Mouse (Mus musculus): ENCODE data around the gene 4930505A04Rik. TPM values are rescaled to one million over a fixed set of nuclear protein-coding genes. Genes with fewer than 3 reads are reported as not detected.
"Not testable (repeated sequence)": the region's sequence is repeated elsewhere in the genome, so short reads cannot be mapped to it uniquely, and the experiment has no call there.

4930505A04Rik gene
- polyA plus RNA-seq, 1 experiment from 2014 or later: not detected

DNA sequence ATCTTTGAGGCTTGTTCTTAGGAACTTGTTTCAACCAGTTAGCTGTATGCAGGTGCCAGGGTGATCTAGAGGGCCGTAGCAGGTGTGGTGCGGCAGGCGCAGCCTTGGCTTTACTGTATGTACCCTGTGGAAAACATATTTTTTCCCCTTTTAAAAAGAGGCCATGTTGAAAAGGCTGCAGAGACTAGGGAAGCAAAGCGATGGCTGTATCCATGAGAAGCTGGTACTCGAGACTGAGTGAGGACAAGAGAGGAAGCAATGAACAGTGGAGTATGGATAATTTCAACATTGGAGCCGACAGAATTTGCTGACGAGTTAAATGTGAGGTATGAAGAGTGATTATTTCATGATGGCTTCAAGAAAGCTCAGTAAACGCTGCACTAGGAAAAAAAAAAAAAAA, 440 bp downstream of the 4930505A04Rik start:
- peak overlapping the region; percentile 75; the same call in 1 of the 2 replicates for H3K4me2 ChIP-seq (replicated peaks; ENCODE audit: low read depth, low read length)
- no peaks in the 10 kb centered on the region for H3K27me3 ChIP-seq (ENCODE audit: control insufficient read depth, insufficient read depth, low read length)
- peak; percentile 21; the same call in 1 of the 2 replicates for ATAC-seq (ENCODE audit: low FRiP score, low TSS enrichment)
- no peak overlapping the region for H3K27ac ChIP-seq (ENCODE audit: low read depth, low read length)
- H3K4me1 ChIP-seq (ENCODE audit: control insufficient read depth, insufficient read depth, low read length): no peaks in the 10 kb centered on the region
- 70% methylated on average over 8 of the region's 8 CpGs for WGBS
- 0 out of 2 replicates have a peak overlapping the region, but pooled peaks have one; percentile 57 for H3K9ac ChIP-seq (ENCODE audit: low read depth, low read length)
- no peaks in the 10 kb centered on the region for H3K36me3 ChIP-seq (ENCODE audit: control insufficient read depth, insufficient read depth, low read length)
- no peak overlapping the region; the same call in 1 of the 2 replicates for H3K4me3 ChIP-seq (ENCODE audit: low read length)
- no peaks in the 10 kb centered on the region for H3K9me3 ChIP-seq (ENCODE audit: control insufficient read depth, low read length)

DNA sequence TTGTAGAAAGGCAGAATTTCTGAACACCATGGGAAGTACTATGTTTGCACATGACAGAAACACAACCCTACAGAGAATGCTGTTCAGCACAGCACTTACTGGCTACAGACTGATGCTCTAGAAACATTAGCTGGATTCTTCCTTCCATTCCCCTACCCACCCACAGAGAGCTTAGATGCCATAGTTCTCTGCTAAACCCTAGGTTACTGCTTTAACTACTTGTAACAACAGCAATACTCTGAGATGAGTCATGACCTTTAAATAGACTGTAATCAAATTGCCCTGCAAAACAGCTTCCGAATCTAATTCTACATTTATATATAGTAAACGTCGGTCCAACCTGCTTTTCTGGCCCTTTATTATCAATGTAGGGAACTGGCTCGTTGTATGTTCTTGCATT, 17.3 kb downstream of the 4930505A04Rik start:
- ATAC-seq (ENCODE audit: low FRiP score, low TSS enrichment): no peak
- H3K4me2 ChIP-seq (replicated peaks; ENCODE audit: low read depth, low read length): no peak overlapping the region
- H3K4me1 ChIP-seq (ENCODE audit: control insufficient read depth, insufficient read depth, low read length): no peaks in the 10 kb centered on the region
- no peak overlapping the region for H3K27ac ChIP-seq (ENCODE audit: low read depth, low read length)
- H3K4me3 ChIP-seq (ENCODE audit: low read length): no peak overlapping the region
- 86% methylated on average over 4 of the region's 4 CpGs for WGBS
- no peaks in the 10 kb centered on the region for H3K9me3 ChIP-seq (ENCODE audit: control insufficient read depth, low read length)
- no peaks in the 10 kb centered on the region for H3K27me3 ChIP-seq (ENCODE audit: control insufficient read depth, insufficient read depth, low read length)
- no peaks in the 10 kb centered on the region for H3K36me3 ChIP-seq (ENCODE audit: control insufficient read depth, insufficient read depth, low read length)
- no peak overlapping the region for H3K9ac ChIP-seq (ENCODE audit: low read depth, low read length)

DNA sequence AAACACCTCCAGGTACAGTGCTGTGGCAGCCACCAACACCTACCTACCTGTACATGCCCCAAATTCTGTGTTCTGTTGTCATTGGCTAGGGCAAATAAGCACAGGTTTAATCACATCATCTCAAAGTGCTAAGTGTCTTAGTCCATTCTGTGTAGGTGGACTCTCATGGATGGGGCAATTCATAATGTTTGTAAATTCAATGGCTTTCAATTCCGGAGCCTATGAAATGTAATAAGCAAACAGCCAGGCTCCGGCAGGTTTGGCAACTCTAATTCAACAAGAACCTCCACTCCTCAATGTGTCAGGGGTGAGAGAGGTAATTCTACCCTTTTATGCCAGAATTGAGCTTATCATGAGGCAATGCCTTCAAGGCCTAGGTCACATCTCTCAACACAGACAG, 23.5 kb downstream of the 4930505A04Rik start:
- Histone ChIP-seq H3K27me3 (ENCODE audit: control insufficient read depth, insufficient read depth, low read length) (no peaks in the 10 kb centered on the region), H3K27ac (ENCODE audit: low read depth, low read length) (no peak overlapping the region), H3K9ac (ENCODE audit: low read depth, low read length) (no peak overlapping the region), H3K4me1 (ENCODE audit: control insufficient read depth, insufficient read depth, low read length) (no peaks in the 10 kb centered on the region), H3K9me3 (ENCODE audit: control insufficient read depth, low read length) (no peaks in the 10 kb centered on the region), H3K36me3 (ENCODE audit: control insufficient read depth, insufficient read depth, low read length) (no peaks in the 10 kb centered on the region), H3K4me3 (ENCODE audit: low read length) (no peak overlapping the region), H3K4me2 (replicated peaks; ENCODE audit: low read depth, low read length) (no peak overlapping the region)
- 92% methylated on average over 2 of the region's 2 CpGs for WGBS
- no peak for ATAC-seq (ENCODE audit: low FRiP score, low TSS enrichment)

DNA sequence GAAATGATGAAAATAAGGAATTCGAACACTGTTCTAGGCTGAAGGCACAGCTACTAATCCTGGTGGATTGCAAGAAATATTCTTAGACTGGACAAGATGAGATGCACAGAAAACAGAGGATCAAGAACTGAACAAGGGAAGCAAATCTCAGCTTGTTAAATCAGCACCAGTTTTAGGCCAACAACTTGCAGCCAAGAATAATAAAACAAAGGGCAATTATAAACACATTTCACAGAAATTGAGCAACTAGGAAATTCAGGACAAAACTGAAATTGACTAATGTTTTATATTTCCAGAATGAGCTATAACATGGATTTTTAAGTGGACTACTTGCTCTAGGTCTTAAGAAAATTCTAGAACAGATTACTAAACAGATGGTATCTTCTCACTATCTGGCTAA, 24.1 kb downstream of the 4930505A04Rik start:
- Histone ChIP-seq H3K4me3 (ENCODE audit: low read length) (no peak overlapping the region), H3K27me3 (ENCODE audit: control insufficient read depth, insufficient read depth, low read length) (no peaks in the 10 kb centered on the region), H3K36me3 (ENCODE audit: control insufficient read depth, insufficient read depth, low read length) (no peaks in the 10 kb centered on the region), H3K4me1 (ENCODE audit: control insufficient read depth, insufficient read depth, low read length) (no peaks in the 10 kb centered on the region), H3K9ac (ENCODE audit: low read depth, low read length) (no peak overlapping the region), H3K4me2 (replicated peaks; ENCODE audit: low read depth, low read length) (no peak overlapping the region), H3K9me3 (ENCODE audit: control insufficient read depth, low read length) (no peaks in the 10 kb centered on the region), H3K27ac (ENCODE audit: low read depth, low read length) (no peak overlapping the region)
- 92% methylated on average over 1 of the region's 1 CpGs for WGBS
- no peak for ATAC-seq (ENCODE audit: low FRiP score, low TSS enrichment)

DNA sequence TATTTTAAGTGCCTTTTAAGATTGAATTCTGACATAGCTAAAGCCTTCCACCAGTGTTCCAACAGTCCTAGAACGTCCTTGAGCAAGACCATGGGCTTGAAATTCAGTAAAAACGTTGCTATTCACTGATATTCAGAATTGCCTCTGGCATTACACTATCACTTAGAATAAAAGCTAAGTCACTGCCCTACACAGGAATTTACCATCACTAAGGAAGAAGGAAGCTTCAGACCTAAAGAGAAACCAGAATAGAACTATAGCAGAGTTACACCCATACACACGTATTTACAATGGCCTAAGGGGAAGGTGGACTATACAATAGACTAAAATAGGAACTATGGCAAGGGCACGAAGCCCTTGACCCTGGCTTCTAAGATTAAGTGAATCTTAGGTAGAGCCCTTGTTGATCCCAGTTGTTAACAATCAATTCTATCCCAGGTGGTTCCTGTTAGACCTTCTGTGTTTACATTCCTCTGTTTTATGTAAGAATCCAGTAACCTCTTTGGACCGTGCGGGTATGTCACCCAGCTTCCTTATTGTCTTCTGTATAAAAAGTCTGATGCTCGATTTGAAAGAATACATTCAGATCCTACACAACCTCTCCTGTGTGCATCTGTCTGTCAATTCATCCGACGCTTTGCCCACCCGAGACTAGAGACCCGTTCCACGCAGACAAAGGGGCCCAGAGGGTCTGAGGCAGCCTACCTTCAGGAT, 27.3 kb downstream of the 4930505A04Rik start:
- WGBS: 88% methylated on average over 12 of the region's 12 CpGs
- not testable (repeated sequence) for ATAC-seq (ENCODE audit: low FRiP score, low TSS enrichment); H3K9me3 ChIP-seq (ENCODE audit: control insufficient read depth, low read length)

DNA sequence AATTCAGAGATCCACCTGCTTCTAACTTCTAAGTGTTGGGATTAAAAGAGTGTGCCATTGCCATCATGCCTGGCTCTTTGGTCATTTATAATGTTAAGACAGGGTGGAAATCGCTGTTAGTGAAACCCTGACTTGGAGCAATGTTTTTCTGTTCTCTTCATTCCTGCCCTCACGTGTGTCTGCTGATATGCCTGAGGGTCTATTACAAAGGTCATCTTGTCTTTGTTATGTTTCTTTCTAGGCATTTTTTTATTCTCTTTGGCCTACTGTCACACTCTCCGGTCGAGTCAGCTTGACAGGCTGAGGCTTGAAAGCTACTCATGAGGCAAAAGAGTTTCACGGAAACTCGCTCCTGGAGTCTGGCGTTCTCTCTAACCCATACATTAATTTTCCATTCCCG, 27.9 kb downstream of the 4930505A04Rik start:
- no peak for ATAC-seq (ENCODE audit: low FRiP score, low TSS enrichment)
- Histone ChIP-seq H3K9me3 (ENCODE audit: control insufficient read depth, low read length) (no peaks in the 10 kb centered on the region), H3K9ac (ENCODE audit: low read depth, low read length) (no peak overlapping the region)

More for the DNA sequence above, 27.3 kb downstream of the 4930505A04Rik start:
- H3K27ac ChIP-seq (ENCODE audit: low read depth, low read length); H3K36me3 ChIP-seq (ENCODE audit: control insufficient read depth, insufficient read depth, low read length); H3K4me3 ChIP-seq (ENCODE audit: low read length); H3K4me1 ChIP-seq (ENCODE audit: control insufficient read depth, insufficient read depth, low read length); H3K27me3 ChIP-seq (ENCODE audit: control insufficient read depth, insufficient read depth, low read length); H3K4me2 ChIP-seq (replicated peaks; ENCODE audit: low read depth, low read length); H3K9ac ChIP-seq (ENCODE audit: low read depth, low read length): not testable (repeated sequence)

DNA sequence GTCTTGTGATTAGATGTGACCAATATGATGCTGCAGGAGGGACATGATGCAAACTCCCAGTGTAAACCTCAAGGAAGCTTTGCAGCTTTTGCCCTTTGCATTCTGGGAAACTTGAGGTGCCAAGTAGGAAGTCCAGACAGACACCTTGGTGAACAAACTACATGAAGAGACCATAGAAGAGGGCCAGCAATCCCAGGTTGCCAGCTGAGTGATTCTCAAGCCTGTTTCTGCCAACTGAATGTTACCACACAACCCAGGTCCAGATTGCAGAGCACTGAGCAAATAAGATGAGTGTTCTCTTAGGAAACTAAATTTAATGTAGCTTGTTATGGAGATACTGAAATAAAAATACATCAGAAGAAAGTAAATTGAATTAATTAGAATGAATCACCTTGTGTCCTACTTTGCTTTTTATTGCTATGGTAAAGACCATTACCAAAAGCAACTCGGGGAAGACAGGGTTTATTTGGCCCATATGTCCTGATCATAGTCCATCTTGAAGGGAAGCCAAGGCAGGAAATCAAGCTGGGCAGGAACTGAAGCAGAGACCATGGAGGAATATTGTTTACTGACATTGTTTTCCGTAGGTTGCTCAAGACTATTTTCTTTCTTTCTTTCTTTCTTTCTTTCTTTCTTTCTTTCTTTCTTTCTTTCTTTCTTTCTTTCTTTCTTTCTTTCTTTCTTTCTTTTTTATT, 38.2 kb downstream of the 4930505A04Rik start:
- Histone ChIP-seq H3K27me3 (ENCODE audit: control insufficient read depth, insufficient read depth, low read length) (no peaks in the 10 kb centered on the region), H3K4me3 (ENCODE audit: low read length) (no peak overlapping the region), H3K36me3 (ENCODE audit: control insufficient read depth, insufficient read depth, low read length) (no peaks in the 10 kb centered on the region), H3K9ac (ENCODE audit: low read depth, low read length) (no peak overlapping the region), H3K4me1 (ENCODE audit: control insufficient read depth, insufficient read depth, low read length) (no peaks in the 10 kb centered on the region), H3K4me2 (replicated peaks; ENCODE audit: low read depth, low read length) (no peak overlapping the region), H3K9me3 (ENCODE audit: control insufficient read depth, low read length) (no peaks in the 10 kb centered on the region), H3K27ac (ENCODE audit: low read depth, low read length) (no peak overlapping the region)
- 81% methylated on average over 2 of the region's 2 CpGs for WGBS
- no peak for ATAC-seq (ENCODE audit: low FRiP score, low TSS enrichment)

More for the DNA sequence above, 27.9 kb downstream of the 4930505A04Rik start:
- Histone ChIP-seq H3K4me3 (ENCODE audit: low read length) (no peak overlapping the region), H3K36me3 (ENCODE audit: control insufficient read depth, insufficient read depth, low read length) (no peaks in the 10 kb centered on the region), H3K4me1 (ENCODE audit: control insufficient read depth, insufficient read depth, low read length) (no peaks in the 10 kb centered on the region), H3K27ac (ENCODE audit: low read depth, low read length) (no peak overlapping the region), H3K27me3 (ENCODE audit: control insufficient read depth, insufficient read depth, low read length) (no peaks in the 10 kb centered on the region), H3K4me2 (replicated peaks; ENCODE audit: low read depth, low read length) (no peak overlapping the region)
- WGBS: 84% methylated on average over 7 of the region's 8 CpGs

DNA sequence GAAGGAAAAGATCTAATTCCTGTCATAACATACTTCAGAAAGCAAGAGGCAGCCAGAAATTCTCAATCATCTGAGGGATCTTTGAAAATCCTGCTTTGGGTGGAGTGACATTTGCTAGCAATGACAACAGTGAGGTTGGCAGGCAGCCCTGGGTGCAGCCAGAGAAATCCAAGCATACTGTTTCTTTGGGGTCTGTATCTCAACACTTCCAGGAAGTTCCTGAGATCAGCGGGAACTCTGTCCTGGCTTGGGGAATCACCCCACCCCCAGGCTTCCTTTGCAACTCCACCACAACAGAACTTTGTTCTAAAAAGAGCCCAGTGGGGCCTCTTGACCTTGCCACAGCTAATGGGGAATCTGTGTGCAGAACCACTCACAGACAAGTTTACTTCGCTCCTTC, 66.0 kb downstream of the 4930505A04Rik start:
- WGBS: 54% methylated on average over 2 of the region's 2 CpGs
- no peak for ATAC-seq (ENCODE audit: low FRiP score, low TSS enrichment)
- no peak overlapping the region for H3K27ac ChIP-seq (ENCODE audit: low read depth, low read length)

DNA sequence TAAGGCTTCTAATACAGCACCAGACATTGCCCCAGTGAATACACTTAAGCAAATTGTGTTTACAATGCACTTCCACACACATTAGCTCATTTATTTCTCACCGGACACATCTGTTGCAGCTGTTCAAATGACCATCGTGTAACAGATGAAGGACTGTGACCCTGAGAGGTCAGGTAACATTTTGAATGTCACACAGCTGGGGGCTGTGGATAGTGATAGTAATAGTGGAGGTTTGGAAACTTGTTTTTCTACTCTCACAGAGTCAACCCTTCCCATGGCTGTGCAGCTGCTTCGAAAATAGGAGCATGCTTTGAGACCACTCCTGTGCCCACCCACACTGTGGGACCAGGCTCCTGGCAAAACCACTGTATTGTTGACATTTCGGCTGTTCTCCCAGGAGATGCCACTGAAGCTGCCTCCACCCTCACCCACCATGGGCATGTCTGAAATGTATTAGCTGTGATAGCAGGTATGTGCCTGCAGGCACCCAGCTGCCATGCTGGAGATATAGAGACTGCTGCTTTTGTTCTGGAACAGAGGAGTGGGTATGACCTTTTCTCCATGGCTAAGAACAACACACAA, 66.9 kb downstream of the 4930505A04Rik start:
- no peak overlapping the region for H3K27ac ChIP-seq (ENCODE audit: low read depth, low read length)
- no peaks in the 10 kb centered on the region for H3K9me3 ChIP-seq (ENCODE audit: control insufficient read depth, low read length)
- no peak overlapping the region for H3K4me3 ChIP-seq (ENCODE audit: low read length)
- H3K36me3 ChIP-seq (ENCODE audit: control insufficient read depth, insufficient read depth, low read length): no peaks in the 10 kb centered on the region
- no peaks in the 10 kb centered on the region for H3K27me3 ChIP-seq (ENCODE audit: control insufficient read depth, insufficient read depth, low read length)
- ATAC-seq (ENCODE audit: low FRiP score, low TSS enrichment): no peak
- no peak overlapping the region for H3K9ac ChIP-seq (ENCODE audit: low read depth, low read length)
- 0 out of 2 replicates have a peak, but pooled peaks cover 6% of the 10 kb centered on the region for H3K4me1 ChIP-seq (ENCODE audit: control insufficient read depth, insufficient read depth, low read length)
- H3K4me2 ChIP-seq (replicated peaks; ENCODE audit: low read depth, low read length): no peak overlapping the region
- WGBS: 43% methylated on average over 4 of the region's 4 CpGs

More for the DNA sequence above, 66.0 kb downstream of the 4930505A04Rik start:
- Histone ChIP-seq H3K4me1 (ENCODE audit: control insufficient read depth, insufficient read depth, low read length) (0 out of 2 replicates have a peak, but pooled peaks cover 6% of the 10 kb centered on the region), H3K9ac (ENCODE audit: low read depth, low read length) (no peak overlapping the region), H3K4me2 (replicated peaks; ENCODE audit: low read depth, low read length) (no peak overlapping the region), H3K9me3 (ENCODE audit: control insufficient read depth, low read length) (no peaks in the 10 kb centered on the region), H3K4me3 (ENCODE audit: low read length) (no peak overlapping the region), H3K27me3 (ENCODE audit: control insufficient read depth, insufficient read depth, low read length) (no peaks in the 10 kb centered on the region), H3K36me3 (ENCODE audit: control insufficient read depth, insufficient read depth, low read length) (no peaks in the 10 kb centered on the region)
